Mouse (Mus musculus) bone marrow, adult 2 months (tissue): ENCODE data around the gene Cd300lf. TPM values are rescaled to one million over a fixed set of nuclear protein-coding genes. Genes with fewer than 3 reads are reported as not detected.

ENCODE experiments used
- H3K27ac ChIP-seq: fragments of 200-500 bp; 2 replicates; pipeline ENCODE4 v1.5.1; 2012; ENCODE audit warnings: low read depth, mild to moderate bottlenecking, control low read depth, inconsistent platforms, low read length; ENCODE audit not compliant: control insufficient read depth, poor library complexity, insufficient read depth
- H3K4me1 ChIP-seq: fragments of 200-500 bp; 2 replicates; pipeline ENCODE4 v1.6.1; 2011; ENCODE audit warnings: low read length; ENCODE audit not compliant: control insufficient read depth, insufficient read depth
- H3K4me3 ChIP-seq: fragments of 200-500 bp; replicated peaks from 2 replicates; pipeline ENCODE3; 2011; ENCODE audit warnings: mild to moderate bottlenecking, low read depth, low read length, control low read depth; ENCODE audit not compliant: control insufficient read depth
- CTCF ChIP-seq: fragments of 200-500 bp; IDR thresholded peaks from 2 replicates; pipeline ENCODE4 v1.5.1; 2011; ENCODE audit warnings: low read length, control low read depth; ENCODE audit not compliant: control insufficient read depth, insufficient read depth
- POLR2A ChIP-seq: fragments of 200-500 bp; IDR thresholded peaks from 2 replicates; pipeline ENCODE4 v1.6.1; 2011; ENCODE audit warnings: low read depth, mild to moderate bottlenecking, control low read depth, low read length, borderline replicate concordance; ENCODE audit not compliant: control insufficient read depth
- WGBS: fragments of 180-500 bp; shearing (Covaris S2); methylation state at CpG from one replicate; pipeline ENCODE4 v1.1.7; 2018; 5-methylcytosine and 5-hydroxymethylcytosine counted together
- polyA plus RNA-seq: library from polyadenylated mRNA; stranded (reverse); fragments of >200 nt; gene quantifications from 2 replicates; pipeline ENCODE4 v1.2.4, GENCODE M21; 2011; ENCODE audit warnings: low replicate concordance; ENCODE audit not compliant: missing spikeins, insufficient read depth, insufficient read length

Cd300lf gene
- polyA plus RNA-seq, 1 experiment: 79.7 TPM

DNA sequence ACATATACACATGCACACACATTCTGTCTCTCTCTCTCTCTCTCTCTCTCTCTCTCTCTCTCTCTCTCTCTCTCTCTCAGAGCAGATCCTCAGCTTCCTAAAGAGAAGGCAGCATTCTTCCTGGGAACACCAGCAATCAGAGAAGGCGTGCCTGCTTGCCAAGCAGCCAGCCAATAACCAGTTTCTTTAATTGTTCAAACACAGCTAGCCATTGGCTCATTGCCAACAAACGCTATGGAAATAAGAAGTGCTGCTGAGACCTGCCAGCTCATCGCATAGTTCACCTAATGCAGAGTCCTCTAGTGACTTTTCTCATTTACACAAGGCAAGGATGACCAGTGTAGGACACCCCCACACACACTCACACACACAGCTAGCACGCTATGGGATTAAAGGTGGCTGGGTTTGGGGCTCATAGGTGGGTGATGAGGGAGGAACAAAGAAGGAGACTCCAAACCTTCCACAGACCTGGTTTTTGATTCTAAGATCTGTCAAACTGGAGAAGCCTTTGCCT is 26.3 kb downstream of the Cd300lf start:
- 53% methylated on average over 4 of the region's 4 CpGs for whole genome bisulfite sequencing
- peaks cover 5% of the 10 kb centered on the region; the same call in 1 of the 2 replicates for H3K4me1 ChIP-seq
- TF ChIP-seq POLR2A (no peak), CTCF (no peak)
- H3K4me3 ChIP-seq: no peak overlapping the region
- H3K27ac ChIP-seq: no peak overlapping the region

DNA sequence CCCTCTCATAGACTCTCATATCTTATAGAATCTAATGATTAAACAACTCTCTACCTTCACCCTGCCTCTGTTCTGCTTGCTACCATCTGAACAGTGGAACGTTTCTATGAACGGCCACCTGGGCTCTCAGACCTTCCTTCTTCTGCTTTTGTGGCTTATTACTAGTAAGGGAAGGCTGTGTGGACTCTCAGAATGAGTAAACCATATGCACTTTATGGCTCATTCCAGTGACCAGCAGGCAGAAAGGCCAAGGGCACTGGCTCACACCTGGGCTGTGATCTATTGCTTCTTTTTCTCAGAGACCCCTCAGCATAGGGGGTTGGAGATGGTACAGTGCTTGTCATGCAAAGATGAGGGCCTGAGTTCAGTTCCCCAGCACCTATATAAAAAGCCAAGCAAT is 27.2 kb downstream of the Cd300lf start:
- Histone ChIP-seq H3K4me3 (no peak overlapping the region), H3K27ac (no peak overlapping the region), H3K4me1 (peaks cover 5% of the 10 kb centered on the region; the same call in 1 of the 2 replicates)
- WGBS: 20% methylated on average over 2 of the region's 2 CpGs
- no peak for TF ChIP-seq POLR2A
- no peak for TF ChIP-seq CTCF

DNA sequence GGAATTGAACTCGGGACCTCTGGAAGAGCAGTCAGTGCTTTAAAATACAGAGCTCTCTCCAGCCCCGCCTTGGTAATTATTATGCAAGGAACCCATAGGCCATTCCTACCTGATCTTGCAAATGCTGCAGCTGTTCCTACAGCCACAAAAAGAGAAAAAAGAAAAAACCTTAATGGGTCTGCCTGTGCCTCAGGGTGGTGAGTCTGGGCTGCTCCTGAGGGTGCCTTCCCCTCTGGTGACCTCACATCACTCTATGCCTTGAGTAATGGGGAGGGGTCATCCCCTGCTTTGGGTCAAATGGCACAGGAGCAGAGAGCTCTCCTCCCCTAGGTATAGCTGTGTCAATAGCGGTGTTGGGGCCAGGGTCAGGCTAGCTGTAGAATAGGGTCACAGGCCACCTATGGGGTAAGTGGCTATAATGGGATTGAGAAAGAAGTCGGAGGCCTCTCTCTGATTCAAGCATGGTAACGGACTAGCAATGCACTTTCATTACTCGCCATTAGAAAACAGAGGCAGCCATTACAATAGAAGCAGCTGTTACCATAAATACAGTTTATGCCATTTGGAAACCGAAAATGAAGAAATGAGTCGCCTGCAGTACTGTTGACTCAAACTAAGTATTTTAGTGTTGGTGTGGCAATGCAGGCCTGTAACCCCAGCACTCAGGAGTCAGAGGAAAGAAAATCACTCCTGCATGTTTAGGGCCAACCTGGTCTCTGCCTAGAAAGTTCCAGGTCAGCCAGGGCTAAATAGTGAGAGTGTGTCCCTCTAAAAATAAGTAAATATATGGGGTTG is 28.8 kb downstream of the Cd300lf start:
- Histone ChIP-seq H3K4me1 (peaks cover 4% of the 10 kb centered on the region; the same call in 1 of the 2 replicates), H3K4me3 (no peak overlapping the region), H3K27ac (no peak overlapping the region)
- TF ChIP-seq POLR2A (no peak), CTCF (no peak)
- whole genome bisulfite sequencing: 69% methylated on average over 8 of the region's 8 CpGs

GRCm38 (mm10) chr11:115103470-115104413 is 30.1 kb downstream of the Cd300lf start:
- 74% methylated on average over 25 of the region's 25 CpGs for WGBS
- TF ChIP-seq CTCF (no peak), POLR2A (no peak)
- Histone ChIP-seq H3K4me3 (no peak overlapping the region), H3K27ac (no peak overlapping the region), H3K4me1 (peaks cover 3% of the 10 kb centered on the region; the same call in 1 of the 2 replicates)

GRCm38 (mm10) chr11:115102116-115102515 is 31.7 kb downstream of the Cd300lf start:
- H3K4me3 ChIP-seq: no peak overlapping the region
- no peak for TF ChIP-seq POLR2A
- TF ChIP-seq CTCF: no peak
- H3K27ac ChIP-seq: no peak overlapping the region
- WGBS: 80% methylated on average over 9 of the region's 9 CpGs
- peaks cover 3% of the 10 kb centered on the region; the same call in 1 of the 2 replicates for H3K4me1 ChIP-seq

DNA sequence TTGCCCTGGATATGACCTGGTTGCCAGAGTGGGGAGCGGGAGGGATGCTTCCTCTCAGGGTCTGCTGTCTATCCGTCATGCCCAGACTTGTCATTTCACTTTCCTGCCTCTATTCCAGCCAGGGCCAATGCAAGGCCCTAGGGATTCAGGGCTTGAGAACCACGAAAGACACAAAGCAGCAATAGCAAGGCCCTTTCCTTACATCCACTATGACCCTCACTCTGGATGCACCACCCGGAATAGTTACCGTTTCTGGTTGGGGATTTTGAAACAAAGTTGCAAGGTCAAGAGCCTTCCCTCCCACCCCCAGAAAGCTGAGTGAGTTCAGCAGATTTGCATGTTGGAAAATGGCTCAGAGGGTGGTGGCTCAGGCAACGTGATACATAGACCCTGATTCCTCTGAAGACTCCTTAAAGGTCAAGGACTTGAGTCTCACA is 32.2 kb downstream of the Cd300lf start:
- H3K4me3 ChIP-seq: no peak overlapping the region
- H3K27ac ChIP-seq: no peak overlapping the region
- TF ChIP-seq CTCF (no peak), POLR2A (no peak)
- peaks cover 2% of the 10 kb centered on the region; the same call in 1 of the 2 replicates for H3K4me1 ChIP-seq
- WGBS: 82% methylated on average over 6 of the region's 6 CpGs

GRCm38 (mm10) chr11:115100741-115101140 is 33.1 kb downstream of the Cd300lf start:
- Histone ChIP-seq H3K4me1 (peaks cover 2% of the 10 kb centered on the region; the same call in 1 of the 2 replicates), H3K27ac (no peak overlapping the region), H3K4me3 (no peak overlapping the region)
- TF ChIP-seq POLR2A: no peak
- TF ChIP-seq CTCF: no peak
- 83% methylated on average over 7 of the region's 7 CpGs for WGBS

DNA sequence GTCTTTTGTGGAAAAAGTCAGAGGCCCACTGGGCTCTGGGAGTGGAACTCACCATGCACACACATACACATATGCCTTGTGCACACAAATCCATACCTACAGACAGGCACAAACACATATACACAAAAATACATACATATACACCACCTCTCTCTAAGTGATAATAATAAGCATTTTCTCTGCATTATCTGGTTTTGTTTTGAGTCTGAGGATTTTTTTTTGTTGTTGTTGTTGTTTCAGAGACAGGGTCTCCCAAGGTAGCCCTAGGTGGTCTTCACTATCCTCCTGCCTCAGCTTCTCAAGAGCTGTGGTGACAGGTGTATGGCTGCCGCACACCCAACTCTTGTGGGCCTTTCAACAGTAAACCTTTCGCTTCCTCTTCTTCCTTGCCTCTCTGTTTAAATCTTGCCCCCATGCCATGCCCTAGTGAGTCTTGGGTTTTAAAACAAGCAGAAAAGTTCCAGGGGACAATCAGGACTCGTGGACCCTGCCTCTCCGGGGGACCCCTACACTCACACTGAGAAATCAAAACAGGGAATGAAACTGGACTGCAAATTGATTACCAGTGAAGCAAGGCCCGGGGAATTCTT is 33.7 kb downstream of the Cd300lf start:
- H3K4me3 ChIP-seq: no peak overlapping the region
- TF ChIP-seq CTCF (no peak), POLR2A (no peak)
- WGBS: 57% methylated on average over 5 of the region's 5 CpGs
- peaks cover 2% of the 10 kb centered on the region; the same call in 1 of the 2 replicates for H3K4me1 ChIP-seq
- no peak overlapping the region for H3K27ac ChIP-seq
